9 mouse cellular contexts compared by ENCODE assay signal in the genomic region with DNA sequence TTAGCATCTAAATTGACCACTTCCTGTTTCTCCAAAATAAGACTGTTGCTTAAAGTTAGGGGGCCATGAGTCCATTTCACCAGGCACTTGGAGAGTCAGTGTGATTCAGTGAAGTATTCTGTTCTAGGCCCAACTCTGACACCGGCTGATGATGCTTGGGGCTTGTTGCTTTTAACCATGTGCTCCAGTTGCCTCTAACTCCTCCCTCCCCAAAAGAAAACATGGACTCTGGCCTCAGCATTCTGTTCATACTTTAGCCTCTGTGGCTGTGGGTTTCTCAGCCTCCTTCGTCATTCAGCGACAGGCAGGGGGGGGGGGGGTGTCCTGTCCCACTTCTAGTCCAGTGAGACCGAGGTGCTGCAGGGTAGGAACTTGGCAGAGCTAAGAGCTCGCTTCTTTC.
A peak's percentile ranks its signal among the peaks of the same experiment; 100 is the strongest.
DNase-seq lines count a peak whose midpoint lies in the region; ATAC-seq and TF ChIP-seq lines count a peak whose summit lies in the region.
"Had no signal": no experiment of that assay in that cellular context is flagged by ENCODE, and none has a peak within 500 bp of the region (broad histone marks: within the 10 kb centered on the region; RNA-seq: fewer than 3 reads in every experiment).

No protein-coding gene starts in this region.

- H3K9me3 ChIP-seq in heart, postnatal 0 days (replicated peaks; ENCODE audit: control insufficient read depth, low read length), result no peaks in the 10 kb centered on the region
- H3K9me3 ChIP-seq in forebrain, embryonic 13.5 days (replicated peaks), result no peaks in the 10 kb centered on the region
- H3K9me3 ChIP-seq in midbrain, embryonic 16.5 days (replicated peaks; ENCODE audit: control insufficient read depth, low read length, poor library complexity, severe bottlenecking), result no peaks in the 10 kb centered on the region

- TF ChIP-seq CTCF in heart, postnatal 0 days (IDR thresholded peaks at IDR 0.05; ENCODE audit: low read depth), result no peak

- intact Hi-C loops in heart, postnatal 10 days (cut with DNase I), result loop anchor here (5.0 to 10.0 kb wide), 4 partner anchors 65 to 533 kb away; a partner anchor contains a TSS
- intact Hi-C loops in gastrocnemius, postnatal 14 days (cut with DNase I; ENCODE audit: low total_unique reads), result loop anchor here (5.0 kb wide), 1 partner anchor 270 kb away; no protein-coding TSS in a partner anchor

- peak overlapping the region; percentile 45 for H3K4me2 ChIP-seq in heart, postnatal 0 days (ENCODE audit: low read depth, low read length)
- peak overlapping the region; percentile 60 for H3K4me2 ChIP-seq in forebrain, embryonic 13.5 days
- H3K4me2 ChIP-seq in midbrain, embryonic 16.5 days (ENCODE audit: low read length), result peak overlapping the region; percentile 64

- H3K4me1 ChIP-seq in heart, postnatal 0 days (ENCODE audit: control insufficient read depth, insufficient read depth), result no peaks in the 10 kb centered on the region
- H3K4me1 ChIP-seq in forebrain, embryonic 13.5 days, result peaks cover 10% of the 10 kb centered on the region
- H3K4me1 ChIP-seq in midbrain, embryonic 16.5 days (ENCODE audit: control insufficient read depth, insufficient read depth, low read length), result peaks cover 10% of the 10 kb centered on the region

- H3K9ac ChIP-seq in heart, postnatal 0 days (replicated peaks; ENCODE audit: low read depth, low read length), result no peak overlapping the region
- peak overlapping the region; percentile 45; the same call in 1 of the 2 replicates for H3K9ac ChIP-seq in forebrain, embryonic 13.5 days
- peak overlapping the region; percentile 62; the same call in 1 of the 2 replicates for H3K9ac ChIP-seq in midbrain, embryonic 16.5 days (ENCODE audit: low read depth, low read length)

- H3K4me3 ChIP-seq in heart, postnatal 0 days (ENCODE audit: low read depth, low read length), result no peak overlapping the region
- H3K4me3 ChIP-seq in forebrain, embryonic 13.5 days, result peak overlapping the region; percentile 30; the same call in 1 of the 2 replicates
- peak overlapping the region; percentile 35 for H3K4me3 ChIP-seq in midbrain, embryonic 16.5 days (ENCODE audit: low read depth, low read length)

- no peak for TF ChIP-seq EP300 in heart, postnatal 0 days (IDR thresholded peaks at IDR 0.05; ENCODE audit: low read depth)

- DNase-seq in heart, postnatal 0 days (ENCODE audit: low spot score), result no peak
- no peak for DNase-seq in heart, postnatal 10 days
- peak; percentile 41 for DNase-seq in kidney, postnatal 14 days
- DNase-seq in gastrocnemius, postnatal 14 days, result no peak
- no peak for DNase-seq in cerebellum, postnatal 14 days
- DNase-seq in adrenal gland, adult (ENCODE audit: inconsistent age in 2 of 2, low spot score in 1 of 2), result no peak

- no peak overlapping the region for H3K27ac ChIP-seq in heart, postnatal 0 days (ENCODE audit: low read depth)
- no peak overlapping the region for H3K27ac ChIP-seq in forebrain, embryonic 13.5 days
- H3K27ac ChIP-seq in midbrain, embryonic 16.5 days (ENCODE audit: low read length), result no peak overlapping the region

- no peaks in the 10 kb centered on the region for H3K36me3 ChIP-seq in heart, postnatal 0 days (replicated peaks; ENCODE audit: control insufficient read depth, insufficient read depth, low read length)
- H3K36me3 ChIP-seq in forebrain, embryonic 13.5 days (ENCODE audit: poor library complexity, severe bottlenecking), result no peaks in the 10 kb centered on the region
- H3K36me3 ChIP-seq in midbrain, embryonic 16.5 days (ENCODE audit: control insufficient read depth, insufficient read depth, low read length), result no peaks in the 10 kb centered on the region

- no peaks in the 10 kb centered on the region for H3K27me3 ChIP-seq in heart, postnatal 0 days (ENCODE audit: control insufficient read depth, insufficient read depth, low read length)
- H3K27me3 ChIP-seq in forebrain, embryonic 13.5 days, result no peaks in the 10 kb centered on the region
- H3K27me3 ChIP-seq in midbrain, embryonic 16.5 days (ENCODE audit: control insufficient read depth, insufficient read depth, low read depth, low read length), result no peaks in the 10 kb centered on the region
- H3K27me3 ChIP-seq: CH12.LX had no signal

- no peak for ATAC-seq in heart, postnatal 0 days (ENCODE audit: insufficient read depth, low read depth)
- peak; percentile 50 for ATAC-seq in forebrain, embryonic 13.5 days
- ATAC-seq in midbrain, embryonic 16.5 days, result peak; percentile 42

- WGBS in heart, postnatal 0 days, result 63% methylated on average over 5 of the region's 5 CpGs
- WGBS in forebrain, embryonic 13.5 days, result 80% methylated on average over 5 of the region's 5 CpGs
- 76% methylated on average over 5 of the region's 5 CpGs for WGBS in midbrain, embryonic 16.5 days
